Mouse (Mus musculus) megakaryocyte, embryonic 14.5 days (primary cell): Measurements from ENCODE around the gene Dock9. TPM values are rescaled to one million over a fixed set of nuclear protein-coding genes. Genes with fewer than 3 reads are reported as not detected.

Experiments used
- H3K27me3 ChIP-seq: replicated peaks from 2 replicates; pipeline ENCODE3; 2012; ENCODE audit warnings: inconsistent platforms
- H3K36me3 ChIP-seq: replicated peaks from 2 replicates; pipeline ENCODE3; 2012; ENCODE audit warnings: low read length, inconsistent platforms, mixed read lengths
- H3K4me1 ChIP-seq: 2 replicates; pipeline ENCODE4 v1.6.1; 2012; ENCODE audit warnings: inconsistent platforms
- H3K4me3 ChIP-seq: replicated peaks from 2 replicates; pipeline ENCODE3; 2012; ENCODE audit warnings: moderate library complexity, mild to moderate bottlenecking, inconsistent platforms
- H3K9me3 ChIP-seq: 2 replicates; pipeline ENCODE4 v1.6.1; 2012; ENCODE audit warnings: inconsistent platforms
- FLI1 ChIP-seq: IDR thresholded peaks from 2 replicates; pipeline ENCODE4 v1.6.1; 2012; ENCODE audit warnings: low read length, inconsistent platforms, mixed read lengths
- GATA1 ChIP-seq: IDR thresholded peaks from 3 replicates; pipeline ENCODE4 v1.6.1; 2012; ENCODE audit warnings: mixed read lengths, low read length, inconsistent platforms, borderline replicate concordance
- polyA plus RNA-seq: library from polyadenylated mRNA; stranded (reverse); fragments of >175 nt; gene quantifications from 2 replicates; pipeline ENCODE4 v1.2.3, GENCODE M21; 2012; ENCODE audit warnings: low replicate concordance; ENCODE audit not compliant: insufficient read depth

Gene Dock9
- polyA plus RNA-seq, 1 experiment = 0.13 TPM

GRCm38 (mm10) chr14:121824322-121825103 is 26.9 kb upstream of the Dock9 start:
- no peaks in the 10 kb centered on the region for H3K9me3 ChIP-seq
- H3K36me3 ChIP-seq = no peaks in the 10 kb centered on the region
- H3K4me3 ChIP-seq = no peak overlapping the region
- H3K27me3 ChIP-seq = no peaks in the 10 kb centered on the region
- H3K4me1 ChIP-seq = no peaks in the 10 kb centered on the region
- TF ChIP-seq GATA1 (no peak), FLI1 (no peak)

GRCm38 (mm10) chr14:121822997-121823396 is 25.4 kb upstream of the Dock9 start:
- no peak overlapping the region for H3K4me3 ChIP-seq
- no peaks in the 10 kb centered on the region for H3K36me3 ChIP-seq
- no peaks in the 10 kb centered on the region for H3K9me3 ChIP-seq

DNA sequence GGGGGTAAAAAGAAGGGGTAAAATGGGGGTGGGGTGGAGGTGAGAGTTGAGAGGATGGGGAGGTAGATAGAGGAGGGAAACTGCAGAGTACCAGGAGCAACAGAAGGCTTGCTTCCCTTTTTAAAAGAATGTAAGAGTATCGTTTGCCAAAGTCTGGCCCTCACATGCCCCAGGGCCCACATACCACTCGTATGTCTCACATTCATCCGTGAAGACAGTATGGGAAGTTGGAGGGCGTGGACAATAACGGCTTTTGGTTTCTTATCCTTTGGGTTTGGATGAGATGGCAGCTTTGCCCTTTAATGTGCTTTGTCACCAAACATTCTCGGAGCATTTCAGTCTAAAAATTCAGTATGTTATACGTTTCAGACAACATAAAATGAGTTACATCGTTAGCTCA is 24.9 kb upstream of the Dock9 start:
- no peak for TF ChIP-seq GATA1
- TF ChIP-seq FLI1 = no peak
- Histone ChIP-seq H3K4me3 (no peak overlapping the region), H3K36me3 (no peaks in the 10 kb centered on the region), H3K27me3 (no peaks in the 10 kb centered on the region), H3K9me3 (no peaks in the 10 kb centered on the region), H3K4me1 (no peaks in the 10 kb centered on the region)

More at GRCm38 (mm10) chr14:121822997-121823396, 25.4 kb upstream of the Dock9 start:
- Histone ChIP-seq H3K4me1 (no peaks in the 10 kb centered on the region), H3K27me3 (no peaks in the 10 kb centered on the region)
- TF ChIP-seq FLI1 (no peak), GATA1 (no peak)

- H3K27me3 ChIP-seq = peaks cover 4% of the 10 kb centered on the region
- peaks cover 14% of the 10 kb centered on the region for H3K9me3 ChIP-seq
- TF ChIP-seq FLI1 = no peak
- no peak for TF ChIP-seq GATA1
- H3K4me3 ChIP-seq = no peak overlapping the region
- H3K36me3 ChIP-seq = no peaks in the 10 kb centered on the region
- H3K4me1 ChIP-seq = no peaks in the 10 kb centered on the region
Measured at GRCm38 (mm10) chr14:121806791-121807190, 9.2 kb upstream of the Dock9 start.

GRCm38 (mm10) chr14:121806316-121806715 is 8.7 kb upstream of the Dock9 start:
- no peaks in the 10 kb centered on the region for H3K36me3 ChIP-seq
- peaks cover 13% of the 10 kb centered on the region for H3K9me3 ChIP-seq
- TF ChIP-seq GATA1 = no peak
- no peak for TF ChIP-seq FLI1
- no peak overlapping the region for H3K4me3 ChIP-seq
- peaks cover 5% of the 10 kb centered on the region for H3K27me3 ChIP-seq
- no peaks in the 10 kb centered on the region for H3K4me1 ChIP-seq

DNA sequence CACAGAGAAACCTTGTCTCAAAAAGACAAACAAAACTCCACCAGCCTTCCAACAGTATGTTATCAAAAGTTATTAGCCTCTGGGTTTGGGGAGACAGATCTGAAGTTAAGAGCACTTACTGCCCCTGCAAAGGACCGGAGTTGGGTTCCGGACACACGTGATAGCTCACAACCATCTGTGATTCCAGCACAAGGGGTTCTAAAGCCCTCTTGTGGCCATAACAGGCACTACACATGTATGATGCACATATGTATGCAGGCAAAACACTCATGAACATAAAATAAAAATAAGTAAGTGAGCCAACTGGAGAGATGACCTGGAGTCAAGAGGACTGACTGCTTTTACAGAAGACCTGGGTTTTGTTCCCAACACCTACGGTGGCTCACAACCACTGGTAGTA is 6.8 kb upstream of the Dock9 start:
- TF ChIP-seq FLI1 = no peak
- no peak for TF ChIP-seq GATA1
- Histone ChIP-seq H3K27me3 (peaks cover 8% of the 10 kb centered on the region), H3K36me3 (no peaks in the 10 kb centered on the region), H3K4me1 (no peaks in the 10 kb centered on the region), H3K4me3 (no peak overlapping the region), H3K9me3 (no peaks in the 10 kb centered on the region)

DNA sequence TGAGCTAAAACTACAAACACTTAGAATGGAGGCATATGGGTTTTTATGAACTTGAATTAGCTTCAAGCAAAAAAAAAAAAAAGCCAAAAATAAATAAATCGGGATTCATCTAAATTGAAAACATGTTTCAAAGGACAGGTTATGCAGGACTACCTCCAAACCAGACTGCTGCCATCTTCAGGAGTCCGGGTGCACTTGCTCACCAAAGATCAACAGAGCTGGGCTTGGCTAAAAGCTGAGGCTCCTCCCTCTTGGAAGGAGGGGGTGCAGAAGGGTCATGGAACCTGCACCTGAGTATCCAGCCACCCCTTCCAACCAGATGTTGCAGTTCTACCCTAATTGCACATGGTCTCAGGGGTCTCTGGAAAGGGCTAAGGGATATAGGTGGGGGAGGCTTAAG is 3.3 kb upstream of the Dock9 start:
- no peaks in the 10 kb centered on the region for H3K9me3 ChIP-seq
- peaks cover 18% of the 10 kb centered on the region for H3K4me1 ChIP-seq
- no peaks in the 10 kb centered on the region for H3K36me3 ChIP-seq
- peaks cover 35% of the 10 kb centered on the region for H3K27me3 ChIP-seq
- TF ChIP-seq GATA1 (no peak), FLI1 (no peak)
- H3K4me3 ChIP-seq = no peak overlapping the region

- Histone ChIP-seq H3K4me3 (no peak overlapping the region), H3K4me1 (peaks cover 18% of the 10 kb centered on the region), H3K9me3 (no peaks in the 10 kb centered on the region), H3K36me3 (no peaks in the 10 kb centered on the region), H3K27me3 (peaks cover 45% of the 10 kb centered on the region)
- no peak for TF ChIP-seq GATA1
- no peak for TF ChIP-seq FLI1
Measured at GRCm38 (mm10) chr14:121799112-121799511, 1.5 kb upstream of the Dock9 start.

DNA sequence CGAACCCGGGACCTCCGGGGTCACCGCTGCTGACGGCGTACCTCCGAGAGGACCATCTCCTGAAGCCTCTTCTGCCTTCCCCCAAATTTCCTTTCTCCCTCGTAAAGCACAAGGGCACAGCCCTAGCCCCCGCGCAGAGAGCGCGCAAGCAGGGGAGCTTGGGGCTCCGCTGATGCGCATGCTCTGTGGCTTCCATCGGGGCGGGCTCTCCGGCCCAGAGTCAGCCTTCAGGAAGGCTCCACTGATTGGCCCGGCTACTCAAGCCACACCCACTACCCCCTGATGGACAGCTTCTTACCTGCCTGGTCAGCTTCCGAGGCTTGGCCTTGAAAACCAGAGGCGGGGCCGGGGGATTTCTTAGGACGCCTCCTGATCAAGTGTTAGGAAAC is 768 bp upstream of the Dock9 start:
- TF ChIP-seq GATA1 (no peak), FLI1 (no peak)
- Histone ChIP-seq H3K27me3 (peaks cover 45% of the 10 kb centered on the region), H3K4me1 (peaks cover 18% of the 10 kb centered on the region), H3K4me3 (peak overlapping the region; percentile 95), H3K9me3 (no peaks in the 10 kb centered on the region), H3K36me3 (no peaks in the 10 kb centered on the region)

GRCm38 (mm10) chr14:121796571-121797456 is 823 bp downstream of the Dock9 start:
- peak overlapping the region; percentile 95 for H3K4me3 ChIP-seq
- peaks cover 18% of the 10 kb centered on the region for H3K4me1 ChIP-seq
- TF ChIP-seq GATA1 = no peak
- TF ChIP-seq FLI1 = no peak
- H3K27me3 ChIP-seq = peaks cover 41% of the 10 kb centered on the region
- no peaks in the 10 kb centered on the region for H3K36me3 ChIP-seq
- H3K9me3 ChIP-seq = no peaks in the 10 kb centered on the region
